Mouse (Mus musculus) layer of hippocampus, postnatal 25 days (tissue): ENCODE results near the gene Pcnp. TPM values are rescaled to one million over a fixed set of nuclear protein-coding genes. Genes with fewer than 3 reads are reported as not detected.
"Not testable (repeated sequence)": the region's sequence is repeated elsewhere in the genome, so short reads cannot be mapped to it uniquely, and the experiment has no call there.

Source experiments
- DNase-seq, 2 experiments: peaks; one replicate each; pipeline ENCODE4 v3.0.0; 2022; ENCODE audit warnings: mixed read lengths in 2 of 2, low spot score in 1 of 2; ENCODE audit errors: extremely low spot score in 1 of 2
- total RNA-seq, 2 experiments: library from RNA; stranded (reverse); gene quantifications; 2 replicates each; pipeline ENCODE4 v1.2.3; 2021

The Pcnp gene
- 100 to 1,000 TPM; 147 to 159 TPM for total RNA-seq

DNA sequence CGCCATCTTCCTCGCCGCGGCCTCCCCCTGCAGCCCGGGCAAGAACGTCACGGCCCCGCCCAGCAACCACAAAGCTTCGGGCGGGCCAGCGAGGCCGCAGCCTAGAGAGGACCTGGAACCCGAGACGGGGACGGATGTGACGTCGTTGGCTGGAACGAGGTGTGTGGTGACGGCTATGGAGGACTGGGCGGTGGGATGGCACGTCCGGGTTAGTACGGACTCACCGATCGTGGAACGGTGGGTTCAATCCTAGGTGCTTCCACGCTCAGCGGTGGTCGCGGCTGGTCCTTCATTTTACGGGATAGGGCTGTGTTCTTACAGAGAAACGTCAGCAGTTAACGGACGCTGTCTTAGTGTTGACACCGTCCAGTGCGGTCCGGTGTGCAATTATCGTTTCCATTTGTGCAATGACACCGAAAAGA is at the start of gene Pcnp:
Gene Pcnp, minus strand, starts transcription at position 79 of the 422 bp plus-strand sequence.
- DNase-seq: peak; percentile 94 to 95

DNA sequence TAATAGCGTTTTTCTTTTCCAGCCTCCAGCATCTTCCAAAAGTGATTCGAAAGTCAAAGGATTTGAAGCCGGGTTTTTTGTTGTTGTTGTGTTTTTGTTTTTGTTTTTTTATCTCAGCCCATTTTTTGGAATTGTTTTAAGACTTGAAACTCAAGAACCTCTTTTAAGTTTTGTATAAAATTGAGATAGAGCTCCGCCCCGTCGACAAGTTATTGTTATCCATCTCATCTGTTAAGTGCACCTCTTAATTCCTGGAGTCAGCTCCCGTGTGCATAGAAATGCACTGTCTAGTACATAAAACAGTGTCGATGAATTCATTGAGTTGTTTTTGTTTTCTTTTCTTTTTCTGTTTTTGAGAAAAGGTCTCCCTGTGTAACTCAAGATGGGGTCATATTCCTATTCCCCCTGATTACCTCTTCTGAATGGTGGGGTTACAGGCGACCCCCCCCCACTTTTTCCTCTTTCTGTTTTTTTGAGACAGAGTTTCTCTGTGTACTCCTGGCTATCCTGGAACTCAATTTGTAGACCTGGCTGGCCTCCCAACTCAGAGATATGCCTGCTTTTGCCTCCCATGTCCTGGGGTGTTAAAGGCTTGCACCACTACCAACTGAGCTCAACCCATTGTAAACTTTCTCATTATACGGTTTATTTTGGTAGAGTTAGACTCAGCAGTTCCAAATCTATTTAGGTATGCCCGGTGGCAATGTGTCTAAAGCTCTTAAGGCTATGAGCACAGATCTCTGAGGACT is 46.8 kb upstream of the Pcnp start:
- no peak for DNase-seq

DNA sequence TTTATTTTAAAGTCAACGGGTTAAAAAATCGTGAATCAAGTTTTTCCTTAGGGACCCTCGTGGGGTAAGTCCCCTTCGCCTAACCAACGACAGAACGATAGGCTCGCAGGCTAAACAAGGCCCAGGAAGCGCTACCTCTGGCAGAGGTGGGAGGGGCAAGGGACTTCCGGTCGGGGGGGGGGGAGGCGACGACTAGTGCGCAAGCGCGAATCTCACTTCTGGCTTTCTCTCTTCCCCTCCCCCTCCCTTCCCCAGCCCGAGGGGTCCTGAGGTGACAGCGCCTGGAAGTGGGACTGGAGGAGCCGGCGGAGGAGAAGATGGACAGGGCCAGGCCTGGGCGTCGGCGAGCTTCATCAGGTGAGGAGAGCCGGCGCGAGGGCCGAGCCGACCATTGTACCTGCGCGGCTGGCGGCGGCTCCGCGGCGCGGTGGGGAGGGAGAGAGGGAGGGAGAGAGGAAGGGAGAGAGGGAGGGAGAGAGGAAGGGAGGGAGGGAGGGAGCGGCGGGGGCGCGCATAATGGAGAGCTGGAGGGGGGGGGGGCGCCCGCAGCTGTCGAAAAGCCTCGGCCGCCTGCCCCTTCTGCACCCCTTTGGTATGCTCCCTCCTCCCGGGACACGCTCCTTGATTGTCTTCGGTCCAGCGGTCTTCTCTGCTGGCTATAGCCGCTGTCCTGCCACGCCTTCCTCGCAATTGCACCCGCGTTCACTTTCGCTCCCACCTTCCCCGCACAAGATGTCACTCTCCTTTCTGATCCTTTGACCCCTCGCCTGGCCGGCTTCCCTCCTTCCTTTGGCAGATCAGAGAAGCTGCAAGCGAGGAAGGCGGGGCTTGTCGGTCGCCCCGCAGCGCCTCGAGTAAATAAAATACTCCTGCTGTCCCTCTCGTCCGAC is 45.9 kb upstream of the Pcnp start:
- DNase-seq: peak; percentile 70 to 80

DNA sequence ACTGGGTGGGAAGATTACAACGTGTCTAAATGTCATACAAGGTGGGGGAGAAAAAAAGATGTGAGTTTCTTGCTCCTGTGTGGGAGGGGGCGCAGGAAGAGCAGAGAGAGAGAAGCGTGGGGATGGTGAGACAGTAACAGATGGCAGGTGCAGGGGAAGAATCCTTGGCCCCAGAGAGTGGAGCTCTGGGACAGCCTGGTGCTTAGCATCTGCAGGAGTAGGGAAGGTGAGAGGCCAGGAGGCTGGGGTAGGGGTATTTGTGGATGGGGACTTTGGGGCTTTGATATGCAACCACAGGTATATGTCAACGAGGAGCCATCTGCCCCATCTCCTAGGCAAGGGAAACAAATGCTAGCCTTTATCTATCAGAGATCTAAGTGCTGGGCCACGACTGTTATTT is 45.0 kb upstream of the Pcnp start:
- DNase-seq: no peak

DNA sequence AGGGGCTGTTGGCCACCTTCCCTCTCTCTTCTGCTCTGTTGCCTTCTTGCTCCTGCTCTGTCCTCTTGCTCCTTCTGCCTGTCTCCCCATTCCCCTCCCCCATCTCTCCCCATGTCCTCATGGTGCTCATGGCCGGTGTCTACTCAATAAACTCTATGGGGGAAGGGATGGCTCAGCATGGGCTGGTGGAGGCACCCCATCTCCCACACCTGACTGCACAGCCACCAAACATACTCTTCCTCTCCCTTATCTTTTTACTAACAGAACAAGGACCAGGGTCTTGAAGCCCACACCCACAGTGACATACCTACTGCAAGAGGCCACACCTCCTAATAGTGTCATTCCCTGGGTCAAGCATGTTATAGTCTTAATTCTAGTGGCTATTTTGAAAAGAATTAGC is 44.6 kb upstream of the Pcnp start:
- no peak for DNase-seq

DNA sequence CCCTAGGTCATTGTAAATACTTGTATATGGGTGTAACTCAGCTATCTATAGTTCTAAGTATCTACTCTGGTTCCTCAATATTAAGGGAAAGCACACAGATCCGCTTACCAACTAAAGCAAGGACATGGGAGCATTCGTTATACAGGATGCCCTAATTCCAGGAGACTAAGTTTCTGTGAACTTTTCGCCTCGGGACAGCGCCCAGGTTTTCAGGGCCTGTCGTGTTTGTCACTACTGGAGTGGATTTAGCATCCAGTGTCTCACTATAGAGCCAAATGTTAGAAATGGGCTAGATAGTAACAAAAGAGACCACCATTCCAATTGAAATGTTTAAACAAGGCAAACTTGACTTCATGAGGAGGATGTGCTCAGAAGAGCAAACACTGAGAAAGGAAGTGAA is 43.6 kb upstream of the Pcnp start:
- not testable (repeated sequence) for DNase-seq

DNA sequence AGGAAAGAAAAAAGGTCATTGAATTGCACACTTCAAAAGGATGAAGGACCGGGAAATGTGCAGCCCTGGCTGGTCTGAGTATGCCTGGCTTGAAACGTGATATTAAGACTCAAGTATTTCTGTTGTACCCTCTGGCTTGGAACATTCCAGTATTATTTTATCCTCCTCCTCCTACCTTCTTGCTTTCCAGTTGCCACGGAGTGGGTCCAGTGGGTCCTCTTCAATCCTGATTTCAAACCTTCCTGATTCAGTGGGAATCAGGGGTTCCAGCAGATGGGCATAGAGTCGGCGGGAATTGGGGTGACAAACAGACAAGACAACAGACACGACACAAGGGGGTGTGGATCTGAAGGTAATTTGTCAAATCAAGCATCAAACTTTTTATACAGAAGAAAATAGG is 43.0 kb upstream of the Pcnp start:
- DNase-seq: no peak

DNA sequence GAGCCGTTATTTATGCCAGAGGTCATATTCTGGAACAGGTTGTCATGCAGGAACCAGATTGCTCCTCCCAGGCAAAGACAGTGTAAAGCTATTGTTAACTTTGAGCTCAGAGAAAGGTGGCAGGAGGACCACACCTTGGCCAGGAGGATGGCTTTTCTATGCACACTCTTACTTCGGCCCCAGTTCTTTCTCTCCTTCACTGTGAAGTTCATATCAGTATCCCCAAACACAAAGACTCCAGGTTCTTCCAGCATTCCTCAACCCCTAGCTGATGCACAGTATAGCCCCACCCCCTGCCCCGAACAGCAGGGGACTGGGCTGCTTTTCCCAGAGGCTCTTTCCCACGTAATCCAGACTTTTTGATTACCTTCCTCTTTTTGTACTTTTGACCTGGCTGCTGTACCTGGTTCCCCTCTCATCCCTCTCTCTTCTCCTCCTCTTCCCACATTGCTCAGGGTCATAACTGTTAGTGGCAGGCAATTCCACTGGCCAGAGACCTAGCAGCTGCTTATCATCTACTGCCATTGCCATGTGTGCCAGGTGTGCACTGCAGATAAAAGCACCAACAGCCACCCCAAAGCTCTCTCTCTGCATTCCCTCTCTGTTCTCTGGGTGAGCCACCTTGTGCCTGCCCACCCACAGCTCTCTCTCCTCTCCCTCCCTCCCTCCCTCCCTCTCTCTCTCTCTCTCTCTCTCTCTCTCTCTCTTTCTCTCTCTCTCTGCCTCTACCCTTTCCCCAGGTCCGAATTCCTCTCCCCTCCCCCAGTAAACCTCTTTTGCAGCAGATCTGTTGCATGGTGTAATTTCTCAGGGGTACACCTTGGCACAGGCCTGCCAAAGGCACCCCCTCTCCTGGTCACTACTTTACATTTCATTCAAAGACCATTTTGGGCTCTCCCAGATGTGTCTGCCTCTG is 42.0 kb upstream of the Pcnp start:
- no peak for DNase-seq

DNA sequence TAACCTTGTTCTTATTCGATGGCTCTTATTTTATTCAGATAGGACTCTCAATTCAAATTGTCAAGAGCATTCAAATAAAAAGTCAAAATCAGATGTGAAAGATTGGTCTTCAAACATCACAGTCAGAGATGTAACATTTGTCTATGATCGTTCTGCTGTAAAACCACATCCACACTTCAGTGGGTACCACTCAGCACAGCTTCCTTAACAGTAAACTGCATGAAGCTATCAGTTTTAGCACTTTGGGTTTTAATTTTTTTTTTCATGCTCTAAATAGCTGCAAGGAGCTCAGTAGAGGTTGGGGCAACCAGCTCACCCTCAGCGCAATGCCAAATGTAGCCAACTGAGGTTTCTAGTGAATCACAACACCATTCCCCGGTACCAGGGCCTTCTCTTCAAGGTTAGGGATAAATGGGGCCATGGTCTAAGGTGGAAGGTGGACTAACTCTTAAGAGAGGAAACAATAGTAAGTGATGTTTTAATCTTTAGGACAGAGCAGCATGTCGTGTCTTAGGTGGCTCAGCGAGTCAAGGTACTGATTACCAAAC is 39.1 kb upstream of the Pcnp start:
- DNase-seq: no peak

DNA sequence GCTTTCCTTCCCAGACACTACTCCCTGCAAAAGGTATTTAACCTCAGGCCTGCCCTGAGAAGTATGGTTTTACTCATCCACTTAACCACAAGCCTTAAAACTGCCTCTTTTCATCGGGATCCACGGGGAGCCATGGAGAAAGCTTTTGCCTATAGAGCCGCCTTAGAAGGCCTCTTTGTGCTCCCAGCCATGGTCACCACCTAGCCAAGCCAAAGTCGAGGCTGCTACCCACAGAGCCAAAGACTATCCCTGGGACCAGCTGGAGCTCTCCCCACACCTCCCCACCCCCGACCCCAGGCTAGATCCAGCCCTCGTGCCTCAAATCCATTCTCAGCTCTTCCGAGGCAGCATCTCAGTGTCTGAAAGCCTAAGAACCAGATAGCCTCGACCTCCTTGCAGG is 36.6 kb upstream of the Pcnp start:
- DNase-seq: no peak

DNA sequence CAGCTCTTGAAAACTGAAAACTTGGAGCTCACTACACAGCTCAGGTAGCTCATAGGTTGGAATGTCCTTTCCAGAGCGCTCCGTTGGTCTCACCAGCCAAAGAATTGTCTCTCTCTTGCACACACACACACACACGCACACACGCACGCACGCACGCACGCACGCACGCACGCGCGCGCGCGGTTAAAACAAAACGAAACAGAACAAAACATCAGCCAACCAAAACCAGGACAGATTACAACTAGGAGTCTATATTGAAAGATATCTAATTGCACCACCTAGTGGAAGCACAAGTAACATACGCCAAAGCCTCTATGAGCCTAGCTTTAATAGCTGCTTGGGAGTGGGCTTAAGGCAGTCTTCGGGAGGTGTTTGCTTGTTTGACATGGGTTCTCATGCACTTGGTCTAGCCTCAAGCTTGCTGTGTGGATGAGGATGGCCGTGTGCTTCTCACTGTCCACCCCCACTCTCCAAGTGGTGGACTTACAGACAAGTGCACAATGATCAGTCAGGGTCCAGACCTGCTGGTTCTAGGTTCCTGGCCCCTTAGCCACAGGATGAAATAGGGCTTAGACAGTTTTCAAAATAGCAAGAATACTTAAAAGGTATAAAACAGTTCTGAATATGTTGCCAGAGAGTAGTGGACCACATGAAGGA is 34.9 kb upstream of the Pcnp start:
- peak in 1 of 2 experiments; percentile 38 for DNase-seq

DNA sequence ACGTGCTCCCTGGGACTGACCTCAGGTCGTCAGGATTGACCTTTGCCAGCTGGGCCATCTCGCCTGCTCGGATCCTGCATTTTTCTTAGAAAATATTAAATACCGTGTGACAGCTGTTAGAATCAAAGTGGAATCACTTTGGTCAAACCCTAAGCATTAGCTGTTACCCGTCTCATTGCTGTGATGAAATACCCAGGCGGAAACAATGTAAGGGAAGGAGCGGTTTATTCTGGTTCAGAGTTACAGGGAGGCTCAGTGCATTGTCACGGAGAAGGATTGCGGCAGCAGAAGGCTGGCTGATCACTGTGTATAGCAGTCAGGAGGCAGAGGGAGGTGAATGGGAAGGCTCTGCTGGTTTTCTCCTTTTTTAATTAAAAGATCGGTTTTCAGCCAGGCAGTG is 33.4 kb upstream of the Pcnp start:
- no peak for DNase-seq

DNA sequence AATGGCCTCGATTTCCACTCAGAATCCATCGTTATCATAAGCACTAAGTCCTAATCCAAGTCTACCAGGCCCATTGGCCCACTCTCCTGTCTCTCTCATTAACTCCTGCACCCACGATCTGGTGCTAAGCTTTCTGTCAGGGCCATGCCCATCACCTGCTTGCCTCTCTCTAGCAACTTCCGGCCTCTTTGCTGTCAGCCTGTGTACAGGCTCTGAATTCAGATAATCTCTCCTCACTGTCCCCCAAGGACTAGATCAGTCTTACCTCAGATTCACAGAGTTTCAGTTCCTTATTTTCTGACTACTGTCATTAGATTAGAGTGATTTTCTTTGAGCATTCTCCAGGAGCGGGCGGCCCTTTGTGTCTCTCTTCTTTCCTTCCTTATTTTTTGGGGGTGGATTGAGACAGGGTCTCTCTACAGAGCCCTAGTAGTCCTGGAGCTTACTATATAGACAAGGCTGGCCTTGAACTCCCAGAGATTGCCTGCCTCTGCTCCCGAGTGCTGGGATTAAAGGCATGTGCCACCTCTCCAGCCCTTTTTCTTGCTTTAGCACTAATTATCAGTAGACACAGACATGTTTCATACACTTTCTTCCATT is 32.6 kb upstream of the Pcnp start:
- DNase-seq: no peak

DNA sequence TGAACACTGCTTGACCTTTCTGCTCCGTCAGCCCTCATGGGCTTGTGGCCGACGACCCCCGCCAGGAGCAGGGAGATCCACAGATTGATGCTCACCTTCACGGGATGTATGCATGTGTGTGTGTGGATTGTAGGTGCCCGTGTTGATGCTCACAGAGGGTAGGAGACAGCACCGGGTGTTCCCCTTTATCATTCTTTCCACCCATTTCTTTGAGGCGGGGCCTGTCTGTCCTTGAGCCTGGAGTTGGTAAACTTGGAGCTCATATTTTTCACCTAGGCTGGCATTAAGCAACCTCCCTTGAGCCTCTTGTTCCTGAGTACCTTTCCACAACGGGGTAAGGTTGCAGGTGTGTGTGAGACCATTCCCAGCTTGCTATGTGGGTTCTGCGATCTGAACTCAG is 28.6 kb upstream of the Pcnp start:
- DNase-seq: no peak

DNA sequence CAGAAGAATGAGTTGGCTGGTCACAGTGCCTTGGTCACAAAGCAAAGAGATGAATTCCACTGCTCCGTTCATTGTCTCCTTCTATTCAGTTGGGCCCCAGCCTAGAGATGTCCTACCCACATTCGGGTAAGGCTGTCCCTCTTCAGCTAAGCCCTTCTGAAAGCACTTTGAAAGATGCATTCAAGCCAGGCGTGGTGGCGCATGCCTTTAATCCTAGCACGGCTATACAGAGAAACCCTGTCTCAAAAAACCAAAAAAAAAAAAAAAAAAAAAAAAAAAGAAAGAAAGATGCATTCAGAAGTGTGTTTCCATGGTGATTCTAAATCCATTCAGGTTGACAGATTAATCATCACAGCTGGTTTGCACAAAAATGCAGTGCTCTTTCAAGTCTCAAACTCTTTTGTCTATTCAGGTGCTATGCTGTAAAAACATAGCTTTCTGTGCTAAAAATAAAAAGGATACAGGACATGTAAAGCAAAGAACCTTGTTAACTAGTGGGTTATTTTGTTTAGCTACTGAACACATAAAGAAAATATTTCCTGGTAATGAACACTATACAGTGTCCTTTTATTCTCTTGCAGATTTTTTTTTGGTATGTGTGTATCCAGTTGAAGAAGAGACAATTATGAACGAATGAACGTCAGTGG is 27.5 kb upstream of the Pcnp start:
- no peak for DNase-seq

DNA sequence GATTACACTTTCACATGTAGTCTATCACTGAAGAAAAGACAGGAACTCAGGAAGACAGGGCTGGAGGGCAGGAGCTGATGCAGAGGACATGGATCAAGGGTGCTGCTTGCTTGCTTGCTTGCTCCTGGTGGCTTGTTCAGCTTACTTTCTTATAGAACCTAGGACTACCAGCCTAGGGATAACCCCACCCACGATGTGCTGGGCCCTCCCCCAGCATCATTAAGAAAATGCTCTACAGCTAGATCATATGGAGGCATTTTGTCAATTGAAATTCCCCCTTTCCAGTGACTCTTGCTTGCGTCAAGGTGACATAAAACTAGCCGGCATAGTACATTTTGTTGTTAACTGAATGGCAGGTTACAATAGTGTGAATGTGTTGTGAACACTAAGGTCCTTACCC is 26.4 kb upstream of the Pcnp start:
- DNase-seq: no peak

DNA sequence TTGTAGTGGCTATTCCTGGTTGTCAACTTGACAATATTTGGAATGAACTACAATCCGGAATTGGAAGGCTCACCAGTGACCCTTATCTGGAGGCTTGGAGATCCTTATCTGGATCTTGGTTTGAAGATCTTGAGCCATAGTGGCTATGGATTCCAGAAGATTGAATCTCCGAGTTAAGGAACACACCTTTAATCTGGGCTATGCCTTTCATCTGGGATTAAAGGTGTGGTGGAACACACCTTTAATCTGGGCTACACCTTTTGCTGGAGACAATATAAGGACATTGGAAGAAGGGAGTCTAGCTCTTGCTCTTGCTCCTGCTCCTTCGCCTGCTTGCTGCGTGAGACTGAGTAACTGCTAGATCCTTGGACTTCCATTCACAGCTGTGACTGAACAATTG is 18.5 kb upstream of the Pcnp start, which contains the start of gene Senp7:
Gene Senp7, plus strand, starts transcription at position 301 of the 400 bp plus-strand sequence.
- not testable (repeated sequence) for DNase-seq

DNA sequence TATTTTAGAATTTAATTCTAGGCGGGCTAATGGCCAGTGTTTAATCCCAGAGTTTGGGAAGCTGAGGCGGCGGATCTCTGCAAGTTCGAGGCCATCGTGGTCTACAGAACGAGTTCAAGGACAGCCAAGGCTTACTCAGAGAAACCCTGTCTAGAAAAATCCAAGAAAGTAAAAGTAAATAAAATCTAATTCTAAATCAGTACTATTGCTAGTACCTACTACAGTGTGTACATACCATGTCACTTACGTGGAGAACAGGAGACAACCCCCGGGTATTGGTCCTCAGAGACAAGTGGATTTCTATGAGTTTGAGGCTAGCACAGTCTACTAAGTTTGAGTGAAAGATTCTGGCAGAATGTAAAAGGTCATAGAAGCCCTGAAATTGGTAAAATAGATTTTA is 8.6 kb upstream of the Pcnp start:
- no peak for DNase-seq
